Mouse (Mus musculus) urinary bladder, adult 18-20 months (tissue): ENCODE results near the gene Gmpr.

Source experiments
- DNase-seq, 2 experiments: peaks; one replicate each; pipeline ENCODE4 v3.0.0; 2022; ENCODE audit warnings: low spot score in 2 of 2, mixed read lengths in 2 of 2

Gene Gmpr

GRCm38 (mm10) chr13:45505546-45505945, 1.7 kb upstream of the Gmpr start:
- DNase-seq, result no peak

GRCm38 (mm10) chr13:45508495-45508894, 1.3 kb downstream of the Gmpr start:
- DNase-seq, result peak; percentile 30 to 43

GRCm38 (mm10) chr13:45509366-45509765, 2.1 kb downstream of the Gmpr start:
- no peak for DNase-seq

- DNase-seq, result no peak
Measured at GRCm38 (mm10) chr13:45511706-45512435, 4.6 kb downstream of the Gmpr start.

GRCm38 (mm10) chr13:45512531-45512930, 5.3 kb downstream of the Gmpr start:
- DNase-seq, result no peak

- DNase-seq, result no peak
Measured at GRCm38 (mm10) chr13:45513009-45513984, 6.1 kb downstream of the Gmpr start.

- DNase-seq, result no peak
Measured at GRCm38 (mm10) chr13:45514115-45514514, 6.9 kb downstream of the Gmpr start.

- DNase-seq, result no peak
Measured at GRCm38 (mm10) chr13:45514832-45515422, 7.7 kb downstream of the Gmpr start.

- DNase-seq, result no peak
Measured at GRCm38 (mm10) chr13:45516501-45517393, 9.5 kb downstream of the Gmpr start.

- no peak for DNase-seq
Measured at GRCm38 (mm10) chr13:45524305-45524704, 17.1 kb downstream of the Gmpr start.

GRCm38 (mm10) chr13:45524791-45525435, 17.7 kb downstream of the Gmpr start:
- no peak for DNase-seq

- DNase-seq, result no peak
Measured at GRCm38 (mm10) chr13:45526230-45526629, 19.0 kb downstream of the Gmpr start.

GRCm38 (mm10) chr13:45527232-45527964, 20.2 kb downstream of the Gmpr start:
- no peak for DNase-seq

- DNase-seq, result no peak
Measured at GRCm38 (mm10) chr13:45528787-45529186, 21.5 kb downstream of the Gmpr start.

- no peak for DNase-seq
Measured at GRCm38 (mm10) chr13:45530754-45531153, 23.5 kb downstream of the Gmpr start.

- no peak for DNase-seq
Measured at GRCm38 (mm10) chr13:45535731-45536453, 28.6 kb downstream of the Gmpr start.

GRCm38 (mm10) chr13:45537110-45537509, 29.9 kb downstream of the Gmpr start:
- DNase-seq, result no peak

GRCm38 (mm10) chr13:45538091-45538490, 30.8 kb downstream of the Gmpr start:
- DNase-seq, result no peak

GRCm38 (mm10) chr13:45538532-45539204, 31.4 kb downstream of the Gmpr start:
- DNase-seq, result peak in 1 of 2 experiments; percentile 25
